Mouse (Mus musculus) testis, adult 2 months (tissue): ENCODE measurements around the gene Batf3. TPM values are rescaled to one million over a fixed set of nuclear protein-coding genes. Genes with fewer than 3 reads are reported as not detected.

Source experiments
- H3K27ac ChIP-seq: fragments of 200-500 bp; 2 replicates; pipeline ENCODE4 v1.5.1; 2012; ENCODE audit warnings: low read depth, low read length; ENCODE audit not compliant: control insufficient read depth, insufficient read depth
- H3K27me3 ChIP-seq: fragments of 200-500 bp; 2 replicates; pipeline ENCODE4 v1.6.1; 2012; ENCODE audit warnings: mild to moderate bottlenecking, low read length, moderate library complexity; ENCODE audit not compliant: control insufficient read depth, insufficient read depth
- H3K36me3 ChIP-seq: fragments of 200-500 bp; 2 replicates; pipeline ENCODE4 v1.6.1; 2012; ENCODE audit warnings: mild to moderate bottlenecking, low read length; ENCODE audit not compliant: control insufficient read depth, insufficient read depth
- H3K4me1 ChIP-seq: fragments of 200-500 bp; 2 replicates; pipeline ENCODE4 v1.6.1; 2012; ENCODE audit warnings: low read length; ENCODE audit not compliant: control insufficient read depth, insufficient read depth
- H3K4me3 ChIP-seq: fragments of 200-500 bp; 2 replicates; pipeline ENCODE4 v1.5.1; 2012; ENCODE audit warnings: low read depth, mild to moderate bottlenecking, low read length, moderate library complexity, mixed read lengths; ENCODE audit not compliant: control insufficient read depth
- CTCF ChIP-seq: fragments of 200-500 bp; IDR thresholded peaks from 2 replicates; pipeline ENCODE4 v1.5.1; 2012; ENCODE audit warnings: low read depth, mild to moderate bottlenecking, inconsistent platforms, low read length, moderate library complexity; ENCODE audit not compliant: control insufficient read depth, insufficient read depth, insufficient replicate concordance
- POLR2A ChIP-seq: fragments of 200-500 bp; IDR thresholded peaks from 2 replicates; pipeline ENCODE4 v1.6.1; 2012; ENCODE audit warnings: low read depth, mild to moderate bottlenecking, inconsistent platforms, low read length, moderate library complexity; ENCODE audit not compliant: control insufficient read depth
- polyA plus RNA-seq: library from polyadenylated mRNA; depleted of rRNA; stranded (reverse); fragments of >200 nt; gene quantifications from 2 replicates; pipeline ENCODE4 v1.2.3, GENCODE M21; 2012

Batf3 gene
- polyA plus RNA-seq, 1 experiment = 0.68 TPM

DNA sequence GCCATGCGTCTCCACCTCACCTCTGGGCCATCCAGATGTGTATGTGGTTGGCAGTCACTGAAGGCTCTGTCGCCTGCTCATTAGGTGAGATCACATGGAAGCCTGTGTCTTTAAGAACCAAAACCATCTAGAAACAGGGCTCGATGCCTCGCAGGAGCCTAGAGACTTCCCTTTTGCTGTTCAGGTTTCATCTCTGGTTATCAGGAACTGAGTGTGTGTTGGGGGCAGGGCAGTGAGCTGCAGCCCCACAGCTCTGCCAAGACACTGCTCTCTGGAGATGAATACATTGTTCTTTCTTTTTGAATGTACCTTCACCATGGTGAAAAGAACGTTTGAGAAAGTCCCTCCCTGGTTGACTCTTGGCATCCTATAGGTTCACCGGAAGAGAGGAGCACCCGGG is 17.2 kb downstream of the Batf3 start:
- H3K27ac ChIP-seq = no peak overlapping the region
- H3K4me1 ChIP-seq = no peaks in the 10 kb centered on the region
- no peak overlapping the region for H3K4me3 ChIP-seq
- TF ChIP-seq POLR2A (no peak), CTCF (no peak)
- H3K36me3 ChIP-seq = no peaks in the 10 kb centered on the region
- H3K27me3 ChIP-seq = no peaks in the 10 kb centered on the region

DNA sequence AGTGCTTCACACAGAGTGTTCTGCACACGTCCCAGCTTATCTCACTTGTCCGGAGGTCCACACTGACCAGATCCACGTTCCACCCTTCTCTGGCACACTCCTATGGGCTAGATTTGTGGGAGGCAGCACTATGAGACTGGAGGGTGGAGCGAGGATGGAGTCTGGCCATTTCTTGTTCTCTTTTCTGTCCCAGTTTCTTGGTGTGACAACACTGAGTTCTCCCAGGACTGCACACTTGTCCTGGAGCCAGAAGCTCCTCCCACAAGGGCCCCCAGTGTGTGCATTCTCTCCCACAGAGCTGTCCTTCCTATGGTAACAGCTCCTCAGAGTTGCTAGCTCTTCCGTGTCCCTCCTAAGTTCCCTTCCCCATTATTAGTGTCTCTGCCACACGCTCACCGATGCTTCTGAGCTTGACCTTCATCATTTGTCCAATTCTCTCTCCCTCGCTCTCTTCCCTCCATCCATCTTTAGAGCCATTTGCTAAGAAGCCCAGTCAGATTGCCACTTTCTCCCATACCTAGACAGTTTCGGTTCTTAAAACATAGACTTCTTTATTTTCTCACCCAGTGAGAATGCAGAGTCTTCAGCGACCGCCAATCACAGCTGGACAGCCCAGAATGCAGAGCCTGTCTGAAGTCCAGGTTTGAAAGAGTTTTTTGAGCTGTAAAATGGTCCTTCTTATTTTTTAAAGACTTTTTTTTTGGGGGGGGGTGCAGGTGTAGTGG is 18.0 kb downstream of the Batf3 start:
- Histone ChIP-seq H3K36me3 (no peaks in the 10 kb centered on the region), H3K27me3 (no peaks in the 10 kb centered on the region), H3K4me3 (no peak overlapping the region), H3K27ac (no peak overlapping the region), H3K4me1 (no peaks in the 10 kb centered on the region)
- TF ChIP-seq POLR2A (no peak), CTCF (no peak)

- TF ChIP-seq CTCF (no peak), POLR2A (no peak)
- H3K27ac ChIP-seq = no peak overlapping the region
- H3K4me3 ChIP-seq = no peak overlapping the region
- 0 out of 2 replicates have a peak, but pooled peaks cover 2% of the 10 kb centered on the region for H3K4me1 ChIP-seq
- H3K27me3 ChIP-seq = no peaks in the 10 kb centered on the region
- no peaks in the 10 kb centered on the region for H3K36me3 ChIP-seq
These were observed 25.1 kb downstream of the Batf3 start for GRCm38 (mm10) chr1:191122744-191123143.

DNA sequence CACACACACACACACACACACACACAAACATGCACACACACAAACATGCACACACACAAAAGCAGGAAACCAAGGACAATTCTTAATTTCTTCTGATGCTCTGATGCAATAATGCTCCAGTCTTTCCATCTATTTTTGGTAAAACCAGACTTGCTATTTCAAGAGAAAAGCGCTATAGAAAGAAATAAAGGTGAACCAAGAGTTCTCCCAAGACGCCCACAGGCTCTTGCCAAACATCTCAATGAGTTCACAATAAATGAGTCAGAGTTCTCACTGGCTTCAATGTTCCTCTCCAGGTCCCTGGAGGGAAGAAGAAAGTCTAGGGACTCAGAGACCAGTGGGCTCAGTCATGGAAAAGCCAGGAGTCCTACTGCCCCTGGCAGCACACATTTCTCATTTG is 26.0 kb downstream of the Batf3 start:
- H3K36me3 ChIP-seq = no peaks in the 10 kb centered on the region
- 0 out of 2 replicates have a peak, but pooled peaks cover 2% of the 10 kb centered on the region for H3K4me1 ChIP-seq
- TF ChIP-seq POLR2A (no peak), CTCF (no peak)
- H3K4me3 ChIP-seq = no peak overlapping the region
- no peak overlapping the region for H3K27ac ChIP-seq
- no peaks in the 10 kb centered on the region for H3K27me3 ChIP-seq

GRCm38 (mm10) chr1:191124288-191124687 is 26.6 kb downstream of the Batf3 start:
- no peak overlapping the region for H3K4me3 ChIP-seq
- no peaks in the 10 kb centered on the region for H3K27me3 ChIP-seq
- H3K36me3 ChIP-seq = no peaks in the 10 kb centered on the region
- no peak for TF ChIP-seq POLR2A
- no peak overlapping the region for H3K27ac ChIP-seq
- 0 out of 2 replicates have a peak, but pooled peaks cover 2% of the 10 kb centered on the region for H3K4me1 ChIP-seq

GRCm38 (mm10) chr1:191125811-191126638 is 28.4 kb downstream of the Batf3 start:
- peak; percentile 57; the same call in 1 of the 2 replicates for TF ChIP-seq CTCF
- no peak for TF ChIP-seq POLR2A
- Histone ChIP-seq H3K36me3 (no peaks in the 10 kb centered on the region), H3K4me1 (0 out of 2 replicates have a peak, but pooled peaks cover 2% of the 10 kb centered on the region), H3K4me3 (peak overlapping the region; percentile 21), H3K27ac (no peak overlapping the region), H3K27me3 (no peaks in the 10 kb centered on the region)

DNA sequence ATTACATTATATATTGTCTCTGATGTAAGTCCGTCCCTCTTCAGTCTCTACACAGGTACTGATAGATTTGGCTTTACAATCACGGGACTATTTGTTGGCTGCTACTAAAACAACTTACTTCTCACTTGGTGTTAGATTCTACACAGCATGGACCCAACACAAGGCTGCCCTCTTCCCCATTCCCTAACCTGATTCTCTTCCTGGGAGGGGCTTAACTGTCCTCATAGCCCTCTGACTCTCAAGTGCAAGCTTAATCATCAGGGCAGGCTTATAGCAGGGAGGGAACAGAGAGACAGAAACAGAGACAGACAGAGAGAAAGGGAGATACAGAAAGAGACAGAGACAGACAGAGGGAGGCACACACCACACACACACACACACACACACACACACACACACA is 34.0 kb downstream of the Batf3 start:
- no peak overlapping the region for H3K27ac ChIP-seq
- H3K4me3 ChIP-seq = no peak overlapping the region
- TF ChIP-seq POLR2A = no peak
- no peak for TF ChIP-seq CTCF
- H3K36me3 ChIP-seq = no peaks in the 10 kb centered on the region
- H3K4me1 ChIP-seq = no peaks in the 10 kb centered on the region
- no peaks in the 10 kb centered on the region for H3K27me3 ChIP-seq
